Mouse (Mus musculus) spleen, adult 2 months (tissue): ENCODE data around the gene Hist1h1t.

Experiments
- CTCF ChIP-seq: fragments of 200-500 bp; IDR thresholded peaks from 2 replicates; pipeline ENCODE4 v1.5.1; 2011; ENCODE audit warnings: mild to moderate bottlenecking, inconsistent platforms; ENCODE audit not compliant: insufficient read depth, insufficient read length, insufficient replicate concordance; ENCODE audit errors: extremely low read depth
- POLR2A ChIP-seq: fragments of 200-500 bp; IDR thresholded peaks from 2 replicates; pipeline ENCODE4 v1.6.1; 2011; ENCODE audit warnings: low read depth, low read length, inconsistent platforms

- TF ChIP-seq CTCF, result no peak
- TF ChIP-seq POLR2A, result no peak
Measured at GRCm38 (mm10) chr13:23729192-23729525, 33.5 kb downstream of the Hist1h1t start.
